Mouse (Mus musculus) lung, adult 2 months (tissue): Measurements from ENCODE around the gene AU022252.

Source experiments
- CTCF ChIP-seq: fragments of 200-500 bp; IDR thresholded peaks from 2 replicates; pipeline ENCODE4 v1.5.1; 2011; ENCODE audit warnings: mild to moderate bottlenecking, low read length, control low read depth; ENCODE audit not compliant: insufficient read depth
- POLR2A ChIP-seq: fragments of 200-500 bp; IDR thresholded peaks from 2 replicates; pipeline ENCODE4 v1.6.1; 2011; ENCODE audit warnings: low read depth, mild to moderate bottlenecking, control low read depth, low read length, borderline replicate concordance; ENCODE audit errors: extremely low read depth

DNA sequence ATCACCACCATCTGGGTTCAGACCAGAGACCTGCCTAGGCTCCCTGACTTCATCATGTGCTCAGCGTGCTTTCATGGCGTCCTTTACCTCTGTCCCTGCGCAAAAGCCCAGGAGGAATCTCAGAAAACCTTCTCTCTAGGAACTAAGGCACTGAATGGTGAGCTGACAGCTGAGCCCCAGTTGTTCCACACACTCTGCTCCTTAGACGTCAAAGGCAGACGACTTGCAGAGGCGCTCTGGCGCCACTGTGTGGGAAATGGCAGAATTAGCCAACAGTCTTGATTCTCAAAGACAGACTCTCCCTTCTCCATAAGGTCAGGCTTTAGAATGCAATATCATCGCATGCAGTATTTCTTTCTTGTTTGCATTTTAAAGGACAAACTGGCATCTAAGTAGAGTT lies 27.8 kb downstream of the AU022252 start:
- TF ChIP-seq CTCF (peak; percentile 91), POLR2A (no peak)
